Mouse (Mus musculus): ENCODE measurements around the gene Sst.

Gene Sst

DNA sequence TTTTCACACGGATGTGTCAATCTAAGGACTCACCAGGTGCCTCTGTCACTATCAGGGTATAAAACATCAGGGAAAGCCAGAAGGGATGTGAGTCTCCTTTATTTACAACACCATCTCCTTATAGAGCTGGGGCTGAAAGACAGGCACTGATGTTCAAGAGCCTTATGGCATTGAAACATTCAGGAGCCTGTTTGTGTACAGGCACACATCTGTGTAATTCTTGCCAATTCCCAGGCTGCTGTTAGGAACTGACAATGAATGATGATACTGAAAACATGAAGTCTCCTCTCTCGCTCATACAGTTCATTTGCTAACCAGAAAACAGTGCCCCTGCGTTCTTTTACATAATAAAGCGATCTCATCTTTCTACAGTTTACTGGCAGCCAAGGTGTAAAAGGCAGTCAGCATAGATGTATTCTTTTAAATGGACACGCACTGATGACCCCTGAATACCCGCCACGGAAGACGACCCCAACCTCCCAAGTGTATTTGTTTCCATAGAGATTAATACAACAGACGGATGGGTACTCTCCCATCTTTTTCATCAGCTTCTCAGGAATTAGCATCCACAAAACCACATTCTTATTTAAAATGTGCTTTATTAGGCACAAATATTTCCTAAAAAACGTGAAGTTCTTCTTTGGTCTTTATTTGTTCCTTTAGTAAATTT, 2.7 kb downstream of the Sst start:
- no peak for DNase-seq (ENCODE audit: inconsistent age in 2 of 2, low spot score in 1 of 2)

DNA sequence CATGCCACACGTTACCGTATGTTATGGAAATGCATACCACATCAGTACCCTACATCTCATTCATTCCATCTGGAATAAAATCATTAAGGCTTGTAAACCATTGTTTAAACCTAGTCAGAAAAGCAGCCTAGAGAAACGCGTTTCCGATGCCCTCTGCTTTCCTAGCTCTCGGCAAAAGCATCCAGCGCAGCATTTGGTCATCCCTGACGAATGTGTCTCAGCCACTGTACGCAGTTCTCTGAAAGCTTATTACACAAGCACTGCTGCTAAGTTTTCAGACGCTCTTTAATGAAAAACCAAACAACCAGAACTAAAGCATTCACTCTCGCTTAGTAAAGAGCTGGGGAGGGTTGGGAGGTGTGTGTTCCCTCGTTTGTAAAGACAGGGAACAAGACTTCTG, 5.7 kb downstream of the Sst start:
- no peak for DNase-seq (ENCODE audit: inconsistent age in 2 of 2, low spot score in 1 of 2)

DNA sequence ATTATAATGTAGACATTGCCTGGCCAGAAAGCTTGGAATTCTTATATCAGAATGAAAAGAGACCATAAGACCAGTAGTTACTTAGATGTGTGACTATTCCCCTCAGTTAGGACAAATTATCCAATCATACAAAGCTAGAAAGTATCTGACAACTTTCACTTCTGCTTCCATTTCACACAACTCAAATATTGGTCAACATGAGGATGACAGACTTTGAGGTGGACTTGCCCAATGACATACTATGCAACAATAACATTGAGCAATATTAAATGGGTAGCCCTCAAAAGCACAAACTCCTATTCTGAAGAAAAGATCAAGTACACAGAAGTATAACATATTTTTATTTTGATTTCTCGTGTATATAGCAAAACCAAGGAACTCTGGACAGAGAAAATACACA, 35.5 kb downstream of the Sst start:
- no peak for DNase-seq (ENCODE audit: inconsistent age in 2 of 2, low spot score in 1 of 2)

DNA sequence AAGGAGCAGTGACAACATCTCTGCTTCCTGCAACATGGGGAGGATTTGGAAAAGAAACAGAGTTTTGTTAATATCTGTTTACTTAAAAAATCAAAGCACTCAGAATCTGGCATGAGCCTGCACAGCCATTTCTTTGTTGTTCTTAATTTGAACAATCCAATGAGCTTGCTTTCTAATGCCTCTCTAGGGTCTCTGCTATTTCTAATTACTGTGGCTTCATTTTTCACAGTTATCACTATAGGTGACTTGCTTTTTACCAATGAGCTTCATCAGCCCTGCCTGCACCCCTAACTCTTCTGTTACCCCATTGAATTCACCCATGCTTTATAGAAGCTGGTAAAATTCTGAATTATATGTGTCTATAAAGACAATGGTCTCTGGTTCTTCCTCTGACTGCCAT, 41.0 kb downstream of the Sst start:
- DNase-seq (ENCODE audit: inconsistent age in 2 of 2, low spot score in 1 of 2) = no peak

DNA sequence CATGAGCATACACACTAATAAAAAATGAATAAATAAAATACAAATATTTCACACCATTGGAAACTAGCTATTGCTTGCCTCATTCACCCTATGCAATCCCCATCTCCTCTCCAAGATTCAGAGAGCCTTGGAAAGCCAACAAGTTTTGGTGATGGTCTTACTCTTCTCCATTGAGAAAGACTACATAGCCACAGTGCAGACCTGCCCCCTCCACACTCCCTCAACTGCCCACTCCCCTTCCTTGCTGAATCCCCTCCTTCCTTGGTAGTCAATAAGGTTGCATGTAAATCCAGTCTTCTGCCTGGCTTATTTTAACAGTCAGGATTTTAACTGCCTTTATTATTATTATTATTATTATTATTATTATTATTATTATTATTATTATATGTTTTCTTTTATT, 41.6 kb downstream of the Sst start:
- no peak for DNase-seq (ENCODE audit: inconsistent age in 2 of 2, low spot score in 1 of 2)

DNA sequence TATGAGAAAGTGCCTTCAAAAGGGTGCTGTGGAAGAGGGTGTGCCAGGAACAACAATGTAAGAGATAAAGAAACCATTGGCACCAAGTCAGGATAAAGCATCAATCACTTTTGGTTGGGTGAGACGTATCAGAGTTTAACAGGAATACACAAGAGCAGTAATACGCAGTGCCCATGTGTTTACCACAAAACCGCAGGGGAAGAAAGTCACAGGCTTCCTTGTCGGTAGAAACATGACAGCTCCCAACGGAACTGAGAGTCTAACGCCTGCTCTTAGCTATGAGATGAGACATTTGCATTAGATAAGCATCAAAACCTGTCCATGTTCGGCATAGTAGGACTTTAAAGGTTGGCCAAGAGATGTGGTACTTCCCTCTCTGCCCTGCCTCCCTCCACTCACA, 46.1 kb downstream of the Sst start:
- DNase-seq (ENCODE audit: inconsistent age in 2 of 2, low spot score in 1 of 2) = no peak

DNA sequence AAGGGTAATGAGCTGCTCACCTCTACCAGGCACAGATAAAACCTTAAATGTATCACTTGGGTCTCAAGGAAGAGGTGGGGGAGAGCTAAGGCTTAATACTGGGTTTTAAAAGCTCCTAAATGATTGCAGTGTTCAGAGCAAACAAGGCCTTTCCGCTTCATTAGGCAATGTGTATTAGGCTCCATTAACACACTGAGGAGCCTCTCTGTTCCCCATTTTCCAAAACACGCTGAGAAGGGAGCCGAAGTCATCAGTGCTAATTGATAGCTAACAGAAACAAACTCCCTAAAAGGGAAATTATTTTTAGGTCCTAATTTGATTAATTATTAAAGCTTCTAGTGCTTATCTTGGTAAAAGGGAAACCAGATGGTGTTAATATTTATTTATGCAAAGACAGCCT, 48.1 kb downstream of the Sst start:
- no peak for DNase-seq (ENCODE audit: inconsistent age in 2 of 2, low spot score in 1 of 2)
